Mouse (Mus musculus) heart, embryonic 12.5 days (tissue): ENCODE results near the gene Pck2. TPM values are rescaled to one million over a fixed set of nuclear protein-coding genes. Genes with fewer than 3 reads are reported as not detected.

Experiments used
- ATAC-seq: fragments of 200-750 bp; cut with Nextera tagmentation; 2 replicates; pipeline ENCODE4 v1.8.0; 2017; ENCODE audit warnings: moderate TSS enrichment, moderate library complexity; ENCODE audit not compliant: insufficient number of reproducible peaks, low FRiP score
- H3K27ac ChIP-seq: fragments of 300-500 bp; sonication (generic); 2 replicates; pipeline ENCODE4 v1.5.1; 2016; ENCODE audit warnings: mild to moderate bottlenecking, moderate library complexity; ENCODE audit not compliant: poor library complexity, severe bottlenecking
- H3K27me3 ChIP-seq: fragments of 300-500 bp; sonication (generic); replicated peaks from 2 replicates; pipeline ENCODE4 v1.6.1; 2016; ENCODE audit warnings: mild to moderate bottlenecking, moderate library complexity
- H3K36me3 ChIP-seq: fragments of 300-500 bp; sonication (generic); 2 replicates; pipeline ENCODE4 v1.6.1; 2016; ENCODE audit warnings: mild to moderate bottlenecking, moderate library complexity
- H3K4me1 ChIP-seq: fragments of 300-500 bp; sonication (generic); replicated peaks from 2 replicates; pipeline ENCODE4 v1.6.1; 2016; ENCODE audit warnings: mild to moderate bottlenecking
- H3K4me2 ChIP-seq: fragments of 300-500 bp; sonication (generic); 2 replicates; pipeline ENCODE4 v1.6.1; 2016; ENCODE audit warnings: mild to moderate bottlenecking, moderate library complexity
- H3K4me3 ChIP-seq: fragments of 300-500 bp; sonication (generic); 2 replicates; pipeline ENCODE4 v1.5.1; 2016; ENCODE audit warnings: mild to moderate bottlenecking
- H3K9ac ChIP-seq: fragments of 300-500 bp; sonication (generic); 2 replicates; pipeline ENCODE4 v1.6.1; 2016; ENCODE audit warnings: mild to moderate bottlenecking, moderate library complexity
- H3K9me3 ChIP-seq: fragments of 300-500 bp; sonication (generic); replicated peaks from 2 replicates; pipeline ENCODE4 v1.6.1; 2016; ENCODE audit warnings: mild to moderate bottlenecking, moderate library complexity
- WGBS: fragments of 180-500 bp; shearing (Covaris S2); methylation state at CpG from one replicate; pipeline ENCODE4 v1.1.7; 2016; 5-methylcytosine and 5-hydroxymethylcytosine counted together
- polyA plus RNA-seq: library from polyadenylated mRNA; unstranded; fragments of >200 nt; fragmentation: Nextera tagmentation; extraction: Ambion mirVana; gene quantifications from 2 replicates; pipeline ENCODE4 v1.2.1, GENCODE M21; 2016

The Pck2 gene
- polyA plus RNA-seq, 1 experiment from 2014 or later = 38.8 TPM

DNA sequence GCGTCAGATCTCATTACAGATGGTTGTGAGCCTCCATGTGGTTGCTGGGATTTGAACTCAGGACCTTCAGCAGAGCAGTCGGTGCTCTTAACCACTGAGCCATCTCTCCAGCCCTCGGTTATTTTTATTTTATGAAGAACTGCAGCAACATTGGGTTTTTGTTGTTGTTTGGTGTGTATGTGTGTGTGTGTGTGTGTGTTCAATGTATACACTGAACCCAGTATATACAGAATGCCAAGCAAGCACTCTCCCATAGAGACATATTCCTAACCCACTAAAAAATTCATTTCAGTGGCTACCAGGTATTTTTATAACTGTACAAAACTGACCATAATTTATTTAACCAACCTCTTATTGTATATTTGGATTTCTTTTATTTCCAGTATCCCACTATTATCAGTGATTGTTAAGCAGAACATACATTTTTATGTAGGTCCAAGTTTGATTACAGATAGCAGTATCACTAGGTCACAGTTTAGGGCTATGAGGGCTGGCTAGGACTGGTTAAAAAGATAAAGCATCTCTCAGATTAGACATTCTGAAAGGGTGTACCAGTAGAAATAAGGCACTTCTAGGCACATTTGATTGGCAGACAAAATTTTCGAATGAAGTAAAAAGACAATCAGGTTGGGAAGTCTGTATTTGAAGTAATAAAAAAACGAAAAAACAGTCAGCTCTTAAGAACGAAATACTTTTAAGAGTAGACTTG, 18.8 kb downstream of the Pck2 start:
- H3K36me3 ChIP-seq = peaks cover 13% of the 10 kb centered on the region
- 50% methylated on average over 6 of the region's 6 CpGs for WGBS
- ATAC-seq = no peak
- H3K4me2 ChIP-seq = no peak overlapping the region
- no peak overlapping the region for H3K4me3 ChIP-seq
- H3K9ac ChIP-seq = no peak overlapping the region
- H3K27me3 ChIP-seq = no peaks in the 10 kb centered on the region
- peaks cover 20% of the 10 kb centered on the region for H3K4me1 ChIP-seq
- H3K9me3 ChIP-seq = no peaks in the 10 kb centered on the region
- H3K27ac ChIP-seq = no peak overlapping the region

GRCm38 (mm10) chr14:55559799-55560201, 19.7 kb downstream of the Pck2 start, which contains the start of gene Dcaf11:
Dcaf11 (plus strand) TSS chr14:55560006.
- peak within 1 kb of the TSS; percentile 69 for H3K4me3 ChIP-seq

GRCm38 (mm10) chr14:55560202-55561073, 20.4 kb downstream of the Pck2 start, which contains the start of gene A730061H03Rik:
A730061H03Rik (minus strand) TSS chr14:55560406.
- peak; percentile 96 for ATAC-seq
- under 1% methylated on average over 51 of the region's 51 CpGs for WGBS
- peak within 1 kb of the TSS; percentile 86 for H3K4me2 ChIP-seq

More at GRCm38 (mm10) chr14:55559799-55560201, 19.7 kb downstream of the Pck2 start, which contains the start of gene Dcaf11:
- Histone ChIP-seq H3K4me2 (peak within 1 kb of the TSS; percentile 86), H3K27ac (peak within 1 kb of the TSS; percentile 98), H3K27me3 (no peaks in the 10 kb centered on the region), H3K9me3 (no peaks in the 10 kb centered on the region), H3K36me3 (peaks cover 22% of the 10 kb centered on the region), H3K4me1 (peaks cover 20% of the 10 kb centered on the region), H3K9ac (peak within 1 kb of the TSS; percentile 81)
- peak; percentile 86 for ATAC-seq
- 0% methylated on average over 27 of the region's 27 CpGs for WGBS

DNA sequence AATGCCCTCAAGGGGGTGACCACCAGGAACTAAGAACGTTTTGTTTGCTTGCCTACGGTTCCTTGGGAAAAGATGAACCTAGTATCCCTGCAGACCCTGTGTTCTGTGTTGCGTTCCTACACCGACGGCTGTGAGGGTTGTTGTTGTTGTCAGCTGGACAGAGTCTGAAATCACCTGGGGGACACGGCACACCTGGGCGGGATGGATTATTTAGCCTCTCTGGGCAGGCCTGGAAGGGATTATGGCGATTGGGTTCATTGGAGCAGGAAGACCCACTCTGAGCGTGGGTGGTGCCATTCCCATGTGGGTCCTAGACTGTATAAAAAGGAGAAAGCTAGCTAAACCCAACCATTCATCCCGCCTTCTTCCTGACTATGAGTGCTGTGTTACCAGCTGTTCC, 21.8 kb downstream of the Pck2 start:
- Histone ChIP-seq H3K4me3 (no peak overlapping the region), H3K9ac (no peak overlapping the region), H3K4me1 (peaks cover 17% of the 10 kb centered on the region), H3K36me3 (peaks cover 42% of the 10 kb centered on the region), H3K27ac (no peak overlapping the region), H3K27me3 (no peaks in the 10 kb centered on the region), H3K4me2 (peak overlapping the region; percentile 86), H3K9me3 (no peaks in the 10 kb centered on the region)
- no peak for ATAC-seq
- 89% methylated on average over 10 of the region's 10 CpGs for WGBS

More at GRCm38 (mm10) chr14:55560202-55561073, 20.4 kb downstream of the Pck2 start, which contains the start of gene A730061H03Rik:
- peak within 1 kb of the TSS; percentile 69 for H3K4me3 ChIP-seq
- H3K9me3 ChIP-seq = no peaks in the 10 kb centered on the region
- H3K36me3 ChIP-seq = peaks cover 28% of the 10 kb centered on the region
- H3K27me3 ChIP-seq = no peaks in the 10 kb centered on the region
- H3K9ac ChIP-seq = peak within 1 kb of the TSS; percentile 81
- H3K4me1 ChIP-seq = peaks cover 20% of the 10 kb centered on the region
- peak within 1 kb of the TSS; percentile 98 for H3K27ac ChIP-seq

DNA sequence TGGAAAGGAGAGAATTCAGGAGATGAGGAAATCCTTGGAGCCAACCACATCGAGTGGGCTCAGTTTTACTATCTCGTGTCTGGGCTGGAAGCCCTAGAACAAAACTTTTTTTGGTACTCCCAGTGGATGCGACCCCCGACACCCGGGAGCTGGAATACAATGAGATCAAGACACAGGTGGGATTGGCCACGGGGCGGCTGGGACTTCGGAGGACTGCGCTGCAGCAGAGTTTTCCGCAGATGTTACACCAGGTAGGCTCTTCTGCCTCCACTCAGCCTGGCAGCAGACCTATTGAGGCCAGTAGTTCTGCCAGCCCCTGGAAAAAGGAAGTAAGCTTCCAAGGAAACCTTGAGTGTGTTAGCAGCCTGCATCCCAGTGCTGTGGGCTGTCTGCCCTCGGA, 23.2 kb downstream of the Pck2 start:
- 86% methylated on average over 11 of the region's 11 CpGs for WGBS
- peaks cover 55% of the 10 kb centered on the region for H3K36me3 ChIP-seq

DNA sequence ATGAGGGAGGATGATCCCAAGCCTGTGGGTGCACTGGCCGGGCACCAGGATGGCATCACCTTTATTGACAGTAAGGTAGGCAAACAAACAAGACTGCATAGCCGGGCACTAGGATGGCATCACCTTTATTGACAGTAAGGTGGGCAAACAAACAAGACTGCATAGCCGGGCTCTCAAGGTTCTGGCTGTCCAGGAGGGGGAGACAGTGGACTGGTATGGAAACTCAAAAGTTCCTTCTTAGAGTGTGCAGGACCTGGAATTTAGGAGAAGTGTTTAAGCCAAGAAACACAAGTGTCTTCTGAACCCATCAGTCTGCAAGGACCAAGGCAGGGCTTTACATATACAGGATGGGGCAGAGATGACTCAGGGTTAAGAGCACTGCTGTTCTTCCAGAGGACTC, 25.7 kb downstream of the Pck2 start:
- Histone ChIP-seq H3K4me2 (no peak overlapping the region), H3K9ac (no peak overlapping the region), H3K27me3 (no peaks in the 10 kb centered on the region), H3K27ac (no peak overlapping the region), H3K9me3 (no peaks in the 10 kb centered on the region), H3K36me3 (peaks cover 78% of the 10 kb centered on the region), H3K4me1 (peaks cover 23% of the 10 kb centered on the region), H3K4me3 (no peak overlapping the region)
- ATAC-seq = no peak
- 82% methylated on average over 3 of the region's 3 CpGs for WGBS

More for the DNA sequence above, 23.2 kb downstream of the Pck2 start:
- Histone ChIP-seq H3K9me3 (no peaks in the 10 kb centered on the region), H3K27me3 (no peaks in the 10 kb centered on the region), H3K4me2 (no peak overlapping the region), H3K27ac (no peak overlapping the region), H3K4me1 (peaks cover 14% of the 10 kb centered on the region), H3K9ac (no peak overlapping the region), H3K4me3 (no peak overlapping the region)
- ATAC-seq = no peak

DNA sequence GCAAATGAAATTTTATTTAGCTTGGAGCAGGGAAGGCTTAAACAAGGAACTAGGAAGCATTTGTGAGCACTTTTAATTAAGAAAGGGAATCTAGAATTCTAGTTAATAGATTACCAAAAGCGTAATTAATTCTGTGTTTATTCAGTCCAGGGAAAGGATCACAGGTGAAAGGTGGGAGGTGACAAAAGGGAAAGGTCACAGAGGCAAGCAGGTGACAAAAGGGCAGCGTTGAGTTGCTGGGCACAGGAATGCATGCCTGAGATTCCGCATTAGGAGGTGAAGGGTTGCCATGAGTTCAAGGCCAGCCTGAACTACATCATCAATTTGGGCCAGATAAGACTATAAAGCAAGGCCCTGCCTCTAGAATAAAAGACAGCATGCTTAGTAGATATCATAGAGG, 27.4 kb downstream of the Pck2 start:
- ATAC-seq = no peak
- 77% methylated on average over 3 of the region's 3 CpGs for WGBS
- no peak overlapping the region for H3K4me3 ChIP-seq
- H3K27me3 ChIP-seq = no peaks in the 10 kb centered on the region
- H3K4me2 ChIP-seq = no peak overlapping the region
- no peak overlapping the region for H3K9ac ChIP-seq
- H3K4me1 ChIP-seq = peaks cover 11% of the 10 kb centered on the region
- H3K36me3 ChIP-seq = peaks cover 80% of the 10 kb centered on the region
- H3K27ac ChIP-seq = no peak overlapping the region
- no peaks in the 10 kb centered on the region for H3K9me3 ChIP-seq

- 80% methylated on average over 2 of the region's 2 CpGs for WGBS
- H3K36me3 ChIP-seq = peaks cover 50% of the 10 kb centered on the region
Measured at GRCm38 (mm10) chr14:55570588-55570987, 30.5 kb downstream of the Pck2 start.

GRCm38 (mm10) chr14:55571760-55572159, 31.7 kb downstream of the Pck2 start:
- ATAC-seq = no peak
- no peaks in the 10 kb centered on the region for H3K27me3 ChIP-seq
- H3K4me2 ChIP-seq = no peak overlapping the region
- H3K4me3 ChIP-seq = no peak overlapping the region
- peaks cover 34% of the 10 kb centered on the region for H3K4me1 ChIP-seq
- H3K36me3 ChIP-seq = peaks cover 38% of the 10 kb centered on the region
- no peak overlapping the region for H3K27ac ChIP-seq
- no peaks in the 10 kb centered on the region for H3K9me3 ChIP-seq
- H3K9ac ChIP-seq = no peak overlapping the region

More at GRCm38 (mm10) chr14:55570588-55570987, 30.5 kb downstream of the Pck2 start:
- H3K4me3 ChIP-seq = no peak overlapping the region
- peak overlapping the region; percentile 47; the same call in 1 of the 2 replicates for H3K27ac ChIP-seq
- H3K4me1 ChIP-seq = peaks cover 26% of the 10 kb centered on the region
- H3K4me2 ChIP-seq = no peak overlapping the region
- H3K9ac ChIP-seq = no peak overlapping the region; the same call in 1 of the 2 replicates
- no peaks in the 10 kb centered on the region for H3K9me3 ChIP-seq
- ATAC-seq = no peak
- no peaks in the 10 kb centered on the region for H3K27me3 ChIP-seq

DNA sequence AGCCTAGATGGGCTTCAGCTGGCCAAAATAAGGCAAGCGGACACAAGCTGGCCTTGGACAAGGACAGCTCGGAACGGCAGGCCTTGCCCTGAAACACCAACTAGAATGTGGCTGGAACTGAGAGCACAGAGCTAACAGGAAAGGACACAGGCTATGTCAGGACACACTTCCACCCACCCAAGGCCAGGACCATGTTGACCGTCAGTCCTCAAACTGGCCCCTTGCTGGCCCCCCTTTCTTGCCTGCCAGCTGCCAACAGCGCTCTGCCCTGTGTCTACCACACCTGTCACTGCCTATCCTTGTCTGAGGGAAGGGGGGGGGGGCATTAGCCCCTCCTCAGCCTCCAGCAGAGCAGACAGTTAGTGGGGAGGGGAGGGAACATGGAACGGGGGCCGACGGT, 35.2 kb downstream of the Pck2 start, which contains the start of gene Fitm1:
Gene Fitm1, plus strand, starts transcription at position 316 of the 400 bp plus-strand sequence.
- Histone ChIP-seq H3K9me3 (no peaks in the 10 kb centered on the region), H3K4me2 (peak within 1 kb of the TSS; percentile 67), H3K4me3 (peak within 1 kb of the TSS; percentile 40), H3K27ac (peak within 1 kb of the TSS; percentile 94), H3K36me3 (peaks cover 14% of the 10 kb centered on the region), H3K9ac (peak within 1 kb of the TSS; percentile 69), H3K4me1 (peaks cover 49% of the 10 kb centered on the region), H3K27me3 (no peaks in the 10 kb centered on the region)
- ATAC-seq = peak; percentile 63
- 41% methylated on average over 8 of the region's 8 CpGs for WGBS

GRCm38 (mm10) chr14:55575711-55576110, 35.6 kb downstream of the Pck2 start:
- peaks cover 45% of the 10 kb centered on the region for H3K4me1 ChIP-seq
- no peak for ATAC-seq
- no peaks in the 10 kb centered on the region for H3K9me3 ChIP-seq
- peak overlapping the region; percentile 69 for H3K9ac ChIP-seq
- WGBS = 35% methylated on average over 13 of the region's 13 CpGs
- H3K27ac ChIP-seq = peak overlapping the region; percentile 94
- H3K27me3 ChIP-seq = no peaks in the 10 kb centered on the region
- peak overlapping the region; percentile 40 for H3K4me3 ChIP-seq
- H3K4me2 ChIP-seq = peak overlapping the region; percentile 67
- peaks cover 15% of the 10 kb centered on the region for H3K36me3 ChIP-seq
